Mouse (Mus musculus): Measurements from ENCODE around the gene Gm3336. TPM values are rescaled to one million over a fixed set of nuclear protein-coding genes. Genes with fewer than 3 reads are reported as not detected.
A peak's percentile ranks its signal among the peaks of the same experiment; 100 is the strongest.

Gm3336 gene
- total and polyA plus RNA-seq, 3 experiments: 0.69 to 0.97 TPM; not detected in 1

DNA sequence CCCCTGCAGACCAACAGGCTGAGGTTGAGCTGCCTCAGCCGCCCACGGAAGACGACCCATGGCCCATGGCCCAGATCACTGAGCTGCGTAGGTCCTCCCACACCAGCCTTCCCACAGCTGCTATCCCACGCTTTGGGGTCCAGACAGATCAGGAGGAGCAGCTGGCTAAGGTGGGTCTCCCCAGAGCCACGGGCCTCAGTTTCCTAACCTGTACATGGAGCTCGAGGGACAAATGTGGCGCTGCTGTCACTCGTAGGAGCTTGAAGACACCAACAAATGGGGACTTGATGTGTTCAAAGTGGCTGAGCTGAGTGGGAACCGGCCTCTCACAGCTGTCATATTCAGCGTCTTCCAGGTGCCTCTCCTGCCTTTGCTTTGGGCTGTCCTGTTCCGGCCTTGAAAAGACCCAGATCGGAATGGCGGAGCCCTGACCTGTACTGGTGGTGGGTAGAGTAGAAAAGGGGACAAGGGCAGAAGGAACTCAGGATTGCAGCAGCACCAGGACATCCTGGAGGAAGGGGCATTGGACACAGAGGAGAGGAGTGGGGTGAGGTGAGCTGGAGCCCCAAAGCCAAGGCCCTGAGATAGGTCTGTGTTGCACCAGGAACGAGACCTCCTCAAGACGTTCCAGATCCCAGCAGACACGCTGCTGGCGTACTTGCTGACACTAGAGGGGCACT, 29.0 kb downstream of the Gm3336 start:
- DNase-seq: no peak

DNA sequence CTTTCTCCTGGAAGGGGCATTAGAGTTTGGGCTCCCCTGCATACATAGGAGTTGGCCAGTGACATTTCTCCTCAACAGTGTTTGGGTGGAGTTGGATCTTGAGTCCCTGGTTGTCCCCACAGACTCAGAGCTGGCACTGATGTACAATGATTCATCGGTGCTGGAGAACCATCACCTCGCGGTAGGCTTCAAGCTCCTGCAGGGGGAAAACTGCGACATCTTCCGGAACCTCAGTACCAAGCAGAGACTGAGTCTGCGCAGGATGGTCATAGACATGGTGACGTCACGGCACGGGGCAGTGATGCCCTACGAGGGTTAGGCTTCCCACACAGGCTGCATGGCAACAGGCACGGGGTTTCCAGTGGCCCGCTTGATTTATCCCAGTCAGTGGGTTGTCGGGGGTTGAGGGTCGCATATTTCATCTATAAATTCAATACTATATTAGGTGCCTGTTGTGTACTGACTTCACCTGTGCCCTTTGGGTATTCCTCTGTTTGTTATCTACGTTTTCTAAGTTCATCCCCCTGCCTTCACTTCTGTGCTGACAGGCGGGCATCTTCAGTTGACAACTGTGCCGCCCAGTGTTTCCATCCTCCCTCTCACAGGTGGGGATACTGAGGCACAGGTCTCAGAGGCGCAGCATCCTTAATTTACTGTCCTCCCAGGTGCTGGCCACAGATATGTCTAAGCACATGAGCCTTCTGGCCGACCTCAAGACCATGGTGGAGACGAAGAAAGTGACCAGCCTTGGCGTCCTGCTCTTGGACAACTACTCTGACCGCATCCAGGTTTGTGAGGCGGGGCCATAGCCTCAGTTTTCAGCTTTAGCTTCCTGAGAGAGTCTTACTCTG, 30.1 kb downstream of the Gm3336 start:
- DNase-seq: no peak

DNA sequence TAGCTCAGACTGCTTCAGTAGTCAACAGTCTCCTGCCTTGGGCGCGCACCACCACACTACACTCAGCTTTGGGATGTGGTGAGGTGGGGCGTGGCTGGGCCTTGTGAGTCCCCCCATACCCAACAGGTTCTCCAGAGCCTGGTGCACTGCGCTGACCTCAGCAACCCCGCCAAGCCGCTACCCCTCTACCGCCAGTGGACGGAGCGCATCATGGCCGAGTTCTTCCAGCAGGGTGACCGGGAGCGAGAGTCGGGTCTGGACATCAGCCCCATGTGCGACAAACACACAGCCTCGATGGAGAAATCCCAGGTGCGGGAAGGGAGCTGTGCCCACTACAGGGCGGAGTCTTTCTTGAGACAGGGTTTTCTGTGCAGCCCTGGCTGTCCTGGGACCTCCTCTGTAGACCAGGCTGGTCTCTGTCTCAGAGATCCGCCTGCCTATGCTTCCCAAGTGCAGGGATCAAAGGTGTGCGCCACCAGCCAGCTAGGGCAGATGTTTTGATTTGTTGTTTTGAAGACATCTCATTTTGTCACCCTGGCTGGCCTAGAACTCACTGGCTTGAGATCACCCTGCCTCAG, 30.8 kb downstream of the Gm3336 start:
- DNase-seq: no peak

DNA sequence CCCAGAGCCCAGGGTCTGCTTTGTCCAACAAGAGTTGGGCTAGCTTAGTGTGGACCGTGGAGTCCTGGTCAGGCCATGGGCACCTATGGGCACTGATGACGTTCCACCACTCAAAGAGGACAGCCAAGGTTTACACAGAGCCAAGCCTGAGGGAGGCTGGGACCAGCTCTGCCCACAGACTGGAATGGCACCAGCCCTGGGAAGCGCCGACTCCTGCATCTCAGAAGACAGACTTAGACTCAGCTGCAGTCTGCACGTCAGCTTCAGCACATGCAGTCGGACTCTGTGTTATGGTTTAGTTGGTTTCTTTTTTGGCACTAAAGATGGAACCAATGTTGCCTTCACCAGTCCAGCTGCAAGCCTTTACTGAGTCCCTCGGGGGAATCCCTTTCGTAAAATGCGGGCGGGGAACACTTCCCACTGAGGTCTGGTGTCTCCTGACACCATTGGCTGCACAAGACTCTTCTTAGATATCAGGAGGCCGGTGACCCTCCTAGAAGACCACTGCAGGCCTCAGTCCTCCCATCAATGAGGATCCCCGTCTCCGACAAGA, 31.9 kb downstream of the Gm3336 start:
- no peak for DNase-seq

DNA sequence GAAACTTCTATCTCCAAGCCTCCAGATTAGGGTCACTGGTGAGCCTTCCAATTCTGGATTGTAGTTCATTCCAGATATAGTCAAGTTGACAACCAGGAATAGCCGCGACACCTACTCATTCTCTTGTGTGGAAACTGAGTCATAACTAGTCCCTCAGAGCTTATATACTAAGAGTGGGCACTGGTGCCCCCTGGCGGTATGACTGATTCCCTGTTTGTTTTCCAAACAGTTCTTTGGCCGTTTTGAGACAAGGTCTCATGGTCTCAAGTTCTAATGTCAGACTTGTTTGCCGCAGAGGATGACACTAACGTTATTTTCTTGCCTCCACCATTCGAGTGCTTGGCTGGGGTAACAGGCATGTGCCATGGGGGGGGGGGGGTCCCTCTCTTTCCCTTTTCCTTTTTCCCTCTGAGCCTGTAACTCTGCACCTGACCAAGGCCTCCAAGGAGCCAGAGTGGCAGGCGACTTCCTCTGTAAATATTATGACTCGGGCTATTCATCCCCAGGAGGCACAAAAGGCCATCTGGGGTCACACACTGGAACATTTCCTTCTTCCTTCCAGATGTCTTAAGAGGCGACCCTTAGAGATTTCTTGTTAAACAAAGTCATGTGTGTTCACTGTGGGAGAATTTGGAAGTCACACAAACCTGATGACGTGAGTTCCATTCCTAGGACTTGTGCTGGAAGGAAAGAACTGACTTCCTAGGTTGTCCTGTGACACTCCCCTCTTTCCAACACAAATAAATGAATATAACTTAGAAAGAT, 33.8 kb downstream of the Gm3336 start:
- DNase-seq: peak; percentile 73

DNA sequence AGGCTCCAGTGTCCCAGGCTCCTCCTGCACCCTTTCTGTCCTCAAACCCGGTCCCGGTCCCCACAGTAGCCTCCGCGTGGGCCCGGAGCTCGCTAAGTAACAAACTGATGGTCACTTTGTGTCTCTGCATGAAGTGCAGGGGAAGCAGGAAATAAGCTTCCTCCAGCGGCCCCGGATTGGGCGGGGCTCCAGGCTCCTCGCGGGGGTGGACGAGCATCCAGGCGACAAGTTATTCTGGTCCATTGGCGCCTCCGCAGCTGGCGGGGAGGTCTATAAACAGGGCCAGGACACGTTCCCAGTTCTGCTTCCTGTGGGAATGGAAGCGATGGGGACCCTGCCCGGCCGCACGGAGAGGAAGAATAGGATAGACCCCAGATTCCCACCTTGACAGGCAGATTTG, 34.8 kb downstream of the Gm3336 start:
- DNase-seq: peak; percentile 84

DNA sequence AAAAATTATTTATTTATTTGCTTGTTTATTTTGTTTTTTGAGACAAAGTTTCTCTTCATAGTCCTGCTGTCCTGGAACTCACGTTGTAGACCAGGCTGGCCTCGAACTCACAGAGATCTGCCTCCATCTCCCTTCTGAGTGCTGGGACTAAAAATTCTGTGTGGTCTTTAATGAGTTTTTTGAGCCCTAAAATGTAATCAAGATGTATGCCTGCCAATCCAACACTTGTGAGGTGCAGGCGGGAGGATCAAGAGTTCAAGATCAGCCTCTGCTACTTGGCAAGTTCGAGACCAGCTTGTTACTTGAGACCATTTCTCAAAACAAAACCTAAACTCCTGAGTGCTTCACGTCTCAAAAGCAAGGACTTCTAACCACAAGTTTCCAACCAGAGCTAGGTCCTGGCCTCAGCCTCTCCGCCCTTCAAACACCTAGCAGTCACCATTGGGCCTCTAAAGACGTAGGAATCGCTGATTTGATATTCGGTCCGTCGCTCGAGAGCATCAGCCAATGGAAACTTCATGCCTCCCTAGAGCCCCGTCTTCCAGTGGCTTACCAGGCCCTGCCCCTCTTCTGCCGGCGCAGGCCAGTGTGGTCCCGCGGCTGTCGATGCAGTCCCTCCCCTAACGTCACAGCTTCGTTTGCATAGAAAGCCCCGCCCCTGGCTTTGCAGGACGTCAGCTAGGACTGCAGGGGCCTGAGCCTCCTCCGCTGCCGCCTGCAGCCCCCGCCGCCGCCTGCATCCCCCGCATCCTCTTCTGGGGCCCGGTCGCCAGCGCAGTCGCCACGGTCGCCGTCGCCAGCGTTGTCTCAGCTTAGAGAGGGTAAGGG, 35.9 kb downstream of the Gm3336 start, which contains the start of gene Rab3a:
Gene Rab3a (plus strand): TSS at position 637 of the 828 bp plus-strand sequence.
- peak; percentile 98 for DNase-seq

DNA sequence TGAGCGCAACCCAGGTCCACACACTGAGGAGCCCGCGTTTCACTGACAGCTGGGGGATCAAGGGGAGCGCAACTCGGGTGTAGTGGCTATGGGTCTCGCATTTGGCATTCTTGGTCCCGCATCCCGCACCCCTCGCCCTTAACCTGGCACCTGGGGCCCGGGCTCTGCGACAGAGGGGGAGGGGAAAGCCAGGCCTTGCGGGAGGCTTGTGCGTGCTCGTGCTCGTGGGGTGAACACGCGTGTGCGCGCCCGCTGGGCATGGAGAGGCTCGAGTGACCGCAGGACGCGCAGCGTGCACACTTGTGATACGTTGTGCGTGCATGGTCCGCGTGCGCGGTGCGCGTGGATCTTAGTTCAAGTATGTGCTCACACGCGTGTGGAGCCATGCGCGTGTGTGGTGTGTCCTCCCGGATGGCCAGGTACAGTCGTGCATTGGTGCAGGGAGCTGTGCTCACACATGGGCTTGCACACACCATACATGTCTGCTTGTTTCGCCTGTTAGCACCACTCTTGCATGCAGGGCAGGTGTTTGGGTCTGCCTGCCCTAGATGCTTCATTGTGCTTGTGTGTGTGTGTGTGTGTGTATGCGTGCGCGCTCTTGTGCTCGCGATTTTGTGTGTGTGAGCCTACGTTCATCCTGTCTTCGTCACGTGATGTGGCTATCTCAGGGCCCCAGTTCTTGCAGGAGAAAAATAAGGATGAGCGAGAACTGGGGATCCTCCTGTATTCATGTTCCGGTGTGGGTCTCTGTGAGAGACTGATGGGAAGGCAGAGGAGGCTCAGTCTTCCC, 36.7 kb downstream of the Gm3336 start:
- DNase-seq: peak; percentile 76

DNA sequence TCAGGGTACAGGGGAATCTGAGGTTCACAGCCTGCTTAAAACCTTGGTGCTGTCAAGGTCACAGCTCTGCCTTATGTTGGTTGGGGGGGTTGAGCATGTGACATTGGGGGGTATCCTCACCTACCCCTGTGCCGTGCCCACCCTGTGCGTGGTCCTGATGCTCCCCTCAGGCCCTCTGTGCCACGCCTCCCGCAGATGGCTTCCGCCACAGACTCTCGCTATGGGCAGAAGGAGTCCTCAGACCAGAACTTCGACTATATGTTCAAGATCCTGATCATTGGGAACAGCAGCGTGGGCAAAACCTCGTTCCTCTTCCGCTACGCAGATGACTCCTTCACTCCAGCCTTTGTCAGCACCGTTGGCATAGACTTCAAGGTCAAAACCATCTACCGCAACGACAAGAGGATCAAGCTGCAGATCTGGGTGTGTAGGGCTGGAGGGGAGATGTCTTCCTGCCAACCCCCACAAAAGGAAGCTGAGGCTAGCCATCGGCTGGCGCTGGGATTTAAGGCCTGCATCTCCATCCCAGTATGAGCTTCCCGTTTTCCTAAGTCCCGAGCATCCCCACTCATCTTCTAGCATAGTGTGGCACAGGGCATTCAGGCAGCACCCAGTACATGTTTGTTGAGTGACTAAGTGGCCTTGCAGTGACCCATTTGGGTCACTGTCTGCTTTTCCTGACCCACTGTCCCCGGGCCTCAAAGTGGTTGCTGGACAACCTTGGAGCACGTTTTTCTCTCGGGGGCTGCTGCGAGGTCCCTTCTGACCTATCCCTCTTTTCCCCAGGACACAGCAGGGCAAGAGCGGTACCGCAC, 37.5 kb downstream of the Gm3336 start:
- peak; percentile 76 for DNase-seq

DNA sequence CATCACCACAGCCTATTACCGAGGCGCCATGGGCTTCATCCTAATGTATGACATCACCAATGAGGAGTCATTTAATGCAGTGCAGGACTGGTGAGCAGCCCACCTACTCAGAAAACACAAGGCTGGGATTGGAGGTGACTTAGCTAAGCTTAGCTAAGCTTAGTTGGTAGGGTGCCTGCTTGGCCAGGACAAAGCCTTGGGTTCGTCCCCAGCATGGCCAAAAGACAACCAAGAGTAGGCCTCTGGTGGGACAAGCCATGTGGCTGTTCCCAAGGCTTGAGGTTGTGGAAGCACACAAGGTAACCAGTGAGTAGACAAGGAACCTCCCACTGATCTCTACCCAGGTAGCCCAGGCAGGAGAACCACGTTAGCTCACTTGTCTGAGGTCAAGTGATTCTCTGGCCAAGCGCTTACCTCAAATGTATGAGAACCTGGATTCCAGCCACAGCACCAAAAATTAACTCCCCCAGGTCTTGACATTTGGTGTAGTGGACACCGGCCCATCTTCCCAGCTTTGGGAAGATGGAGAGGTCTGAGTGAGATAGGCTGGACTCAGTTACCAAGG, 38.2 kb downstream of the Gm3336 start:
- DNase-seq: peak; percentile 11

DNA sequence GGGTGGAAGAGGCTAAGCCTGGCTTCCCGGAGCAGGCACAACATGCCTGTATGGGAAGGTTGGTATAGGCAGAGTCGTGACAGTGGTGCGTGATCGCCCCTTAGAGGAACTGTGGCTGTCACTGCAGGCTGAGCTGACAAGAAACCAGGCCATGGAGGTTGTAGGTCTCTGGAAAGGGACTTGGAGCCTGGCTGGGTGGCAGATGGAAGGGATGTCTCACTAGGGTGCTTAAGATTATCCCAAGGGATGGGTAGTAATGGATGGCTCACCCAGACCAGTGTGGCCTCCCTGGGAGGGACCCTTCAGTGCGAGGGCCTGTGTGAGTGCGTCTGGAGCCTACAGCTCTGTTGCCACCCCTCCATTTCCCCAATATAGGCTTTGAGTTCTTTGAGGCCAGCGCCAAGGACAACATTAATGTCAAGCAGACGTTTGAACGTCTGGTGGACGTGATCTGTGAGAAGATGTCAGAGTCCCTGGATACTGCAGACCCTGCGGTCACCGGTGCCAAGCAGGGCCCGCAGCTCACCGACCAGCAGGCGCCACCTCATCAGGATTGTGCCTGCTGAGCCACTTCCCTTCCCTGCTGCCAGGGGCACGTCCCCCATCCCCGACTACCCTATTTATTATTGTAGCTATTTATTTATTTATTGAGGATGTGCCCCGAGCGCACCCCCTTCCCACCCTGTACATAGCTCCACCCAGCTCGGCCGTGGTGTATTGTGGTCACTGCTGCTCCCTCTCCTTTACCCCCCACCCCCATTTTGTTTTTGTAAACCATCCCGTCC, 39.4 kb downstream of the Gm3336 start:
- DNase-seq: peak; percentile 68

DNA sequence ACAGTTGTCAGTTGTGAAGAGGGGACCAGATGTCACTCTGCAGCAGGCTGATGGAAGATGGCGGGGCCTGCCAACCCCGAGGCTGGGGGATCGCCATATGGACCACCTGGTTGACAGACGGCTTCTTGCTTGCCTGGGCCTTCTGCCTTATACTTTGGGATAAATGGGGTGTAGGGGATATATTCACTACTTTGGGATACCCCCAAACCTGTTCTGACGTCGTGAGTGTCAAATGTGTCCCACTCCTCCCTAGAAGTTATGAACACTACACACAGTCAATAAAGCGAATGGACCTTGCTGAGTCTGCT, 39.9 kb downstream of the Gm3336 start:
- DNase-seq: no peak

DNA sequence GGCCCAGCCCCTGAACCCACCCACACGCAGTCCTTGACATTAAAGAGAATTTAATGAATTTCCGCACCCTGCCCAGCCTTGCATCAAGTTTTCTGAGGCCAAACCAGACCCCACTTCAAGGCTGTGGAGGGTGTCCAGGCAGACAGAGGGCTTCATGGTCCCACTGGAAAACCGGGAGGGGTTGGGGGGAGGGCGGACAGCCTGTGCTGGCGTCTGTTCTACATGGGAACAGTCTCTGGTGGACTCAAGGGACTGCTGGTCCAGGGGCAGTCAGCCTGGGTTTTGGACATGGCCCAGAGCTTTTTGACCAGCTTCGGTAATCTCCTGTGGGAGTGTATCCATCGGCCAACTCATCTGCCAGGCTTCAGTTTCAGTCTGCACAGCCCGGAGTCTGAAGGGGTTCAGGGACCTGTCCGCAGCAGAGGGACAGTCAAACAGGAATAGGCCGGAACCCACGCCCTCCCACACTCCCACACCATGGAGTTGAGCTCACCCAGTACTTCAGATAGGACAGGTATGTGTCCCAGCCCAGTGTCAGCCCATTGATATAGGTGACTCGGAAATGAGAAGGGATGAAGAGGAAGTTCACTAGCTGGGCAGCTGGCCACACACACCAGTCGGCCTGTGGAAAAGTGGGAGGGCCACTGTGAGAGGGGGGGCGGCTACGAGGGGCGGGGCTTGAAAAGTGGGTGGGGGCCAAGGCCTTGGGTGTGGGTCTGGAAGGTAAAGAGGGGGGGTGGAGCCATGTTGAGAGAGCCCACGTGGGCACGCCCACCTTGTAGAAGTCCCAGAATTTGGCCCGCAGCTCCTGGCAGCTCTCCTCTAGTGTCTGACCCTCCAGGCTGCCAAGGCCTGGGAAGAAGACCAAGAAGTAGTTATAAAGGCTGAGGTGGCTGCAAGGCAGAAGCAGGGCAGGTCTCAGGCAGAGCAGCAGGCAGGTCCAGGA, 40.5 kb downstream of the Gm3336 start:
- peak; percentile 89 for DNase-seq

DNA sequence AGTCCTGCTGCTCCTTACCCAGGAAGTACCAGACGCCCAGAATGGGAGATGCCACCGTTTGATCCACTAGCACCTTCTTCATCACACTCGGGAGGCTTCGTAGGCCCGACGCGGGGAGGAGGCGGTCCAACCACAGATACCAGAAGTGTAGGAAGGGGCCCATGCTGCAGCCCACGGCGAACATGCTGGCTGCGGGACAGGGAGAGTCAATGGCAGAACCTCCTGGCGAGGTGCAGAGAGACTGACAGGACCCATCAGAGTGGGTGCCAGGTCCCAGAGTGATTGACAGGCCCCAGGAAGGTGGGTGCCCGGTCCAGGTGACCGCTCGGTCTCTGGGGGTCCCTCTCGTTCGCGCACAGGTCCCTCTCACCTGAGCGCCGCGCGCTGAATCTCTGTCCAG, 42.0 kb downstream of the Gm3336 start:
- peak; percentile 57 for DNase-seq

DNA sequence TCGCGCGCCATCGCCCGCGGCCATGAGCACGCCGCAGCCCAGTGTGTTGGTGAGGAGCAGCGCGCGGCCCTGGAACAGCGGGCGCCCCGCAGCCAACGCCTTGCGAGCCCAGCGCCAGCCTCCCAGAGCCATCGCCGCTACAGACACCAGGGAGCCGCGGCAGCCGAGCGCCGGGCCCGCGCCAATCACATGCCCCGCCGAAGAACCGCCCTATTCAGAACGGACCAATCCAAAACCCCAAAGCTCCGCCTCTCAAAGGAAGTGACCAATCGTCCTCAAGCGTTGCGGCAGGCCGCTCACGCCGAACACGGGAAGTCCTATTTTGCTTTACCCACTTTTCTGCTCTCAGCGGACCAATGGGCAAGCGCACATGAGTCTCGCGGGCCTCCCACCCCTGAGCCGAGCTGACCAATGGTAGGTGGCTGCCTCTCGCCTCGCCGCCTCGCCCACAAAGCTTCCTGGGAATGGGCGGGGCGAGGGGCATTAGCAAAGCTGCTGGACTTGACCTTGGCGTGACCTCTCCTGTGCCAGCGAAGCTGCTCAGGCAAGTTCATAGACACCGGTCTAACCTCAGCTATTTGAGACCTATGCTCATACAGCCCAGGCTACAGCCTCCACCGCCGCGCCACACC, 42.5 kb downstream of the Gm3336 start, which contains the start of gene Mpv17l2:
Gene Mpv17l2 (minus strand): TSS at position 172 of the 632 bp plus-strand sequence.
- DNase-seq: peak; percentile 98

DNA sequence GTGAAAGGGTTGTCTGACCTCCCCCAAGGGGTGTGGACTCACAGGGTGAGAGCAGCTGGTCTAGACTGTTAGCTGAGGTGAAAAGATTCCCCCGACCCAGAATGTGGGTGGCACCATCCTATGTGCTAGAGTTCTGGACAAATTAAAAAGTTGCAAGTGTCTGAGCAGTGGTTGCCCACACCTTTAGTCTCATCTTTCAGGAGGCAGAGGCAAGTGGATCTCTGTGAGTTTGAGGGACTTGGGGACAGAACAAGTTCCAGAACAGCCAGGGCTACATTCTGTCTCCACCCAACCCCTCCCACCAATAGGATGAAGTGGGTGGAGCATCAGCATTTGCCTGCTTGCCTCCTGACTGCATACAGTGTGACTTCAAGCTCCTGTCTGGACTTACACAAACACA, 43.8 kb downstream of the Gm3336 start:
- DNase-seq: peak; percentile 26

Measured in adrenal gland, adult 2 months (tissue).